Mouse (Mus musculus) liver, embryonic 12.5 days (tissue): Measurements from ENCODE around the gene Terb2. TPM values are rescaled to one million over a fixed set of nuclear protein-coding genes. Genes with fewer than 3 reads are reported as not detected.

Experiments used
- ATAC-seq: fragments of 200-750 bp; cut with Nextera tagmentation; 2 replicates; pipeline ENCODE4 v1.8.0; 2017; ENCODE audit warnings: moderate number of reproducible peaks, mild to moderate bottlenecking, moderate library complexity
- H3K27ac ChIP-seq: fragments of 300-500 bp; sonication (generic); 2 replicates; pipeline ENCODE4 v1.5.1; 2016; ENCODE audit warnings: mild to moderate bottlenecking
- H3K27me3 ChIP-seq: fragments of 300-500 bp; sonication (generic); replicated peaks from 2 replicates; pipeline ENCODE4 v1.6.1; 2016; ENCODE audit warnings: mild to moderate bottlenecking, moderate library complexity
- H3K36me3 ChIP-seq: fragments of 300-500 bp; sonication (generic); 2 replicates; pipeline ENCODE4 v1.6.1; 2016; ENCODE audit warnings: mild to moderate bottlenecking, moderate library complexity
- H3K4me1 ChIP-seq: fragments of 300-500 bp; sonication (generic); 2 replicates; pipeline ENCODE4 v1.6.1; 2016
- H3K4me2 ChIP-seq: fragments of 300-500 bp; sonication (generic); 2 replicates; pipeline ENCODE4 v1.6.1; 2016; ENCODE audit warnings: mild to moderate bottlenecking, moderate library complexity
- H3K4me3 ChIP-seq: fragments of 300-500 bp; sonication (generic); 2 replicates; pipeline ENCODE4 v1.5.1; 2016; ENCODE audit warnings: mild to moderate bottlenecking, moderate library complexity
- H3K9ac ChIP-seq: fragments of 300-500 bp; sonication (generic); 2 replicates; pipeline ENCODE4 v1.6.1; 2016; ENCODE audit warnings: mild to moderate bottlenecking, moderate library complexity
- H3K9me3 ChIP-seq: fragments of 300-500 bp; sonication (generic); replicated peaks from 2 replicates; pipeline ENCODE4 v1.6.1; 2016; ENCODE audit warnings: mild to moderate bottlenecking, moderate library complexity
- WGBS: fragments of 180-500 bp; shearing (Covaris S2); methylation state at CpG from one replicate; pipeline ENCODE4 v1.1.7; 2016; ENCODE audit not compliant: insufficient replicate concordance; 5-methylcytosine and 5-hydroxymethylcytosine counted together
- polyA plus RNA-seq: library from polyadenylated mRNA; unstranded; fragments of >200 nt; fragmentation: Nextera tagmentation; extraction: Ambion mirVana; gene quantifications from 2 replicates; pipeline ENCODE4 v1.2.1, GENCODE M21; 2016

Gene Terb2
- polyA plus RNA-seq, 1 experiment from 2014 or later: not detected

DNA sequence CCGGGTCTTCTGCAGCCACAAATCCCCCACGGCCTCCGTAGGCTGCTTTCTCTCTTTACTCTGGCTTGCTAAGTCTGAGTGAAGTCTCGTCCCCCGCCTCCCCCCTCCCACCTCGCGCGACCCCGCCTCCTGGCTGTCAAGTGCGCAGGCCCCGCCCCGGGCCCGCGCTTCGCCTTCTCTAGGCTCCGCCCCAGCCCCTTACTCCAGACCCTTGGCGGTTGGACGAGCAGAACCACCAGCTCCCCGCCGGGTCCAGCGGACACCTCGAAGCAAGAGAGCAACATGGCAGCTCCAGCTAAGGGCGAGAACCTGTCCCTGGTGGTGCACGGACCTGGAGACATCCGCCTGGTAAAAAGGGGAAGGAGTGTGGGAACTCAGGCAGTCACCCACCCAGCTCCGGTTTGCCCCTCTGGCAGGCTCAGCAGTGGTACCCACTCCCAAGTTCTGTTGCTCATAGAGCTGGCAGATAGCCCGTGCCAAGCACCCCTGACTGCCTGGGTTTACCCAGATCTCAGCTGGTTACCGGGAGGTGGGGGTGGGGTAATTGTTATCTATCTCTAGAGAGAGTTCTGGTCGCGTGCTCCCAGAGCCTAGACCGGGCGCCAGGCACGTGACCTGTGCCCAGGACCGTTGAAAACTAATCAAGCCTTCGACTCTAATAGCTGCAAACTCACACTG is 48.7 kb downstream of the Terb2 start, which contains the start of gene Sord:
Gene Sord, plus strand, starts transcription at position 139 of the 678 bp plus-strand sequence.
- H3K4me2 ChIP-seq: peak within 1 kb of the TSS; percentile 84
- H3K4me3 ChIP-seq: peak within 1 kb of the TSS; percentile 77
- peak; percentile 94 for ATAC-seq
- no peaks in the 10 kb centered on the region for H3K27me3 ChIP-seq
- WGBS: 2% methylated on average over 35 of the region's 35 CpGs
- peaks cover 12% of the 10 kb centered on the region; the same call in 1 of the 2 replicates for H3K36me3 ChIP-seq
- H3K4me1 ChIP-seq: peaks cover 62% of the 10 kb centered on the region
- H3K27ac ChIP-seq: peak within 1 kb of the TSS; percentile 93
- H3K9me3 ChIP-seq: no peaks in the 10 kb centered on the region
- H3K9ac ChIP-seq: peak within 1 kb of the TSS; percentile 80

GRCm38 (mm10) chr2:122235425-122235824 is 49.4 kb downstream of the Terb2 start:
- Histone ChIP-seq H3K9me3 (no peaks in the 10 kb centered on the region), H3K4me1 (peaks cover 57% of the 10 kb centered on the region), H3K4me3 (peak overlapping the region; percentile 77), H3K27me3 (no peaks in the 10 kb centered on the region), H3K36me3 (peaks cover 12% of the 10 kb centered on the region; the same call in 1 of the 2 replicates), H3K9ac (peak overlapping the region; percentile 80), H3K27ac (peak overlapping the region; percentile 93), H3K4me2 (peak overlapping the region; percentile 84)
- ATAC-seq: peak; percentile 35
- WGBS: 24% methylated on average over 2 of the region's 2 CpGs

GRCm38 (mm10) chr2:122236321-122236720 is 50.2 kb downstream of the Terb2 start:
- Histone ChIP-seq H3K36me3 (peaks cover 12% of the 10 kb centered on the region; the same call in 1 of the 2 replicates), H3K4me1 (peaks cover 61% of the 10 kb centered on the region), H3K9ac (0 out of 2 replicates have a peak overlapping the region, but pooled peaks have one; percentile 39), H3K27ac (peak overlapping the region; percentile 59), H3K4me2 (peak overlapping the region; percentile 84), H3K27me3 (no peaks in the 10 kb centered on the region), H3K9me3 (no peaks in the 10 kb centered on the region), H3K4me3 (peak overlapping the region; percentile 77; the same call in 1 of the 2 replicates)
- ATAC-seq: no peak

- H3K9ac ChIP-seq: no peak overlapping the region
- H3K9me3 ChIP-seq: no peaks in the 10 kb centered on the region
- H3K36me3 ChIP-seq: peaks cover 12% of the 10 kb centered on the region; the same call in 1 of the 2 replicates
- ATAC-seq: no peak
- peaks cover 68% of the 10 kb centered on the region for H3K4me1 ChIP-seq
- H3K27me3 ChIP-seq: no peaks in the 10 kb centered on the region
- 0 out of 2 replicates have a peak overlapping the region, but pooled peaks have one; percentile 41 for H3K27ac ChIP-seq
- no peak overlapping the region for H3K4me3 ChIP-seq
- H3K4me2 ChIP-seq: peak overlapping the region; percentile 84
- WGBS: 92% methylated on average over 2 of the region's 2 CpGs
These were observed 51.9 kb downstream of the Terb2 start for GRCm38 (mm10) chr2:122237891-122238470.

DNA sequence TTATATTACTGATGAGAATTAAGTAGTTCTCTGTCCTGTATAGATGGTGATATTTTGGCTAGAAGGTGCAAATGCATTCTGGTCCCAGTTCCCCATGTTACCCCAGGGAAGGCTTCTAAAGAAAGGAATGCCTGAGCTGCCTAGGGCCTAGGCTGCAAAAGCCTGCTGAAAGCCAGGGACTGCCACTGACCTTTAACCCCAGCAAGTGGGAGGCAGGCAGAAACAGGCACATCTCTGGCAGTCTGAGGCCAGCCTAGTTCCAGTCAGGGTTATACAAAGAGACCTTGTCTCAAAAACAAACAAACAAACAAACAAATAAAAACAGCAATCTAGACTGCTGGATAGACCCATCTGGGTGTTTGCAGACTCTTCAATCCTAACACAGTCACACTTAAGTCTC is 54.7 kb downstream of the Terb2 start:
- Histone ChIP-seq H3K27ac (peak overlapping the region; percentile 67; the same call in 1 of the 2 replicates), H3K9me3 (no peaks in the 10 kb centered on the region)

DNA sequence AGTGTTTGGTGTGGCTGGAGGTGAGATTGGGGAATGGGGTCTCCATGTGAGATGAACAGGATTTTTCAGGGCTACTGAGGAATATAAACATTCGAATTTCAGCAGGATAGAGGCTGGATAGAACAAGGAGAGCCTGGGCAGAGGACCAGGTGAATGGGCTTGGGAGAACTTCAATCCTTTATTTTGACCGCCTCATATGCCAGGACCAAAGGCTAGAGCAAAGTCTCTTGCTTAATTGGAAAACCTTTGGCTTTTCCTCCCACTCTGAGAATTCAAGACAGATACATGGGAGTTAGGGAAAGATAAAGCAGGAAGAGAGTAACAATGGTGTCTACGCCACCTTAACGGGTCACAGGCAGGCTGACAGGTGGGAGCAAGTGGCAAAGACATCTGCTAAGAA is 55.2 kb downstream of the Terb2 start:
- WGBS: 76% methylated on average over 4 of the region's 4 CpGs
- peaks cover 59% of the 10 kb centered on the region for H3K4me1 ChIP-seq
- H3K27ac ChIP-seq: peak overlapping the region; percentile 15
- no peak for ATAC-seq
- no peaks in the 10 kb centered on the region for H3K27me3 ChIP-seq
- no peak overlapping the region for H3K4me3 ChIP-seq
- no peak overlapping the region for H3K9ac ChIP-seq
- H3K4me2 ChIP-seq: no peak overlapping the region
- no peaks in the 10 kb centered on the region for H3K9me3 ChIP-seq
- H3K36me3 ChIP-seq: peaks cover 30% of the 10 kb centered on the region

More for the DNA sequence above, 54.7 kb downstream of the Terb2 start:
- peaks cover 64% of the 10 kb centered on the region for H3K4me1 ChIP-seq
- no peak overlapping the region for H3K4me2 ChIP-seq
- no peak for ATAC-seq
- no peak overlapping the region for H3K9ac ChIP-seq
- peaks cover 26% of the 10 kb centered on the region for H3K36me3 ChIP-seq
- no peak overlapping the region for H3K4me3 ChIP-seq
- H3K27me3 ChIP-seq: no peaks in the 10 kb centered on the region

GRCm38 (mm10) chr2:122241935-122242334 is 55.9 kb downstream of the Terb2 start:
- no peak overlapping the region for H3K9ac ChIP-seq
- peak overlapping the region; percentile 15; the same call in 1 of the 2 replicates for H3K27ac ChIP-seq
- H3K36me3 ChIP-seq: peaks cover 34% of the 10 kb centered on the region
- H3K4me1 ChIP-seq: peaks cover 52% of the 10 kb centered on the region
- H3K4me3 ChIP-seq: no peak overlapping the region
- no peaks in the 10 kb centered on the region for H3K27me3 ChIP-seq
- WGBS: 61% methylated on average over 6 of the region's 6 CpGs
- ATAC-seq: peak; percentile 31; the same call in 1 of the 2 replicates
- no peak overlapping the region for H3K4me2 ChIP-seq
- no peaks in the 10 kb centered on the region for H3K9me3 ChIP-seq

DNA sequence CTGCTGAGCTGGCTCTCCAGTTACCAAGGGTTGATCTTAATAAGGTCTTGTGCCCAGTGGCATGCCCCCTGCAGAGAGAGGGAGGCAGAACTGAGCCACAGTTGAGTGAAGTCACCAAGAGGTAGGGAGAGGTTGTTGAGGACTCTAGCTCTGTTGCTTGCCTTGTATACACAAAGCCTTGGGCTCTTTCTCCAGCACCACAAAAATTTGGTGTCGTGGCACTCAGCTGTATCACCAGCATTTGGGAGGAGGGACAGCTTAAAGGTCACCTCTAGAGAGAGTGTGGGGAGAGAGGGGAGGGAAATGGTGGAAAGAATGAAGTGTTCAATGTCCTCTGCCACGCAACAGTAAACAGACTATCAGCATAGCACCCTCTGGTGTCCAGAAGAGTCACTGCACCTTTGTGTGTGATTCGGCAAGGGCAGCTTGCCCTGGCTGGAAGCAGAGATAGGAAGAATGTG is 57.6 kb downstream of the Terb2 start:
- Histone ChIP-seq H3K9me3 (no peaks in the 10 kb centered on the region), H3K4me2 (no peak overlapping the region), H3K4me3 (no peak overlapping the region), H3K27ac (peak overlapping the region; percentile 60), H3K36me3 (peaks cover 43% of the 10 kb centered on the region), H3K4me1 (peaks cover 36% of the 10 kb centered on the region), H3K9ac (peak overlapping the region; percentile 13), H3K27me3 (no peaks in the 10 kb centered on the region)
- 0% methylated on average over 3 of the region's 3 CpGs for WGBS
- ATAC-seq: peak; percentile 71

DNA sequence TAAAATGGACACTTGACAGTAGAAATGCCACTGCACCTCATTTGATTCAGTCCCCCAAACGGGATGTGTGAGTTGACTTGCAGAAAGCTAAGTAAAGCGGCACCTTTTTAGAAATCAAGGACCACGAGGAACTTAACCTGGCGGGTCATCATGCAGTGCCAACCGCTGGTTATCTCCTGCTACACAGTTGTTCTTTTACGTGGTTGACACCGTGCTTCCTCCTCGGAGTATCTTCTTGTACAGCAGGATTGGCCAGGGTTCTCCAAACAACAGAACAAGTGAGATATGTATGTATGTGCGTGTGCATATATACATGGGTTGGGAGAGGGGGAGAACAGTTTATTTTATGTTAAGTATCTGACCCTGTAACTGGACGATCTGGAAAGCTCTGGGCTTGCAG is 61.7 kb downstream of the Terb2 start:
- H3K27me3 ChIP-seq: no peaks in the 10 kb centered on the region
- peaks cover 13% of the 10 kb centered on the region for H3K4me1 ChIP-seq
- no peaks in the 10 kb centered on the region for H3K9me3 ChIP-seq
- H3K9ac ChIP-seq: no peak overlapping the region
- H3K27ac ChIP-seq: no peak overlapping the region
- H3K4me3 ChIP-seq: no peak overlapping the region
- peaks cover 82% of the 10 kb centered on the region for H3K36me3 ChIP-seq
- H3K4me2 ChIP-seq: no peak overlapping the region
- 63% methylated on average over 10 of the region's 10 CpGs for WGBS
- ATAC-seq: no peak

GRCm38 (mm10) chr2:122255997-122256396 is 69.9 kb downstream of the Terb2 start:
- H3K27me3 ChIP-seq: no peaks in the 10 kb centered on the region
- H3K4me2 ChIP-seq: no peak overlapping the region
- no peaks in the 10 kb centered on the region for H3K4me1 ChIP-seq
- H3K27ac ChIP-seq: no peak overlapping the region
- ATAC-seq: no peak
- WGBS: 87% methylated on average over 5 of the region's 5 CpGs
- no peaks in the 10 kb centered on the region for H3K9me3 ChIP-seq
- peaks cover 89% of the 10 kb centered on the region for H3K36me3 ChIP-seq
- H3K4me3 ChIP-seq: no peak overlapping the region
- no peak overlapping the region for H3K9ac ChIP-seq
